Mouse (Mus musculus): ENCODE measurements around the gene Sft2d2.

Sft2d2 gene

GRCm38 (mm10) chr1:165193880-165194661, at the start of gene Sft2d2:
Sft2d2 (minus strand) TSS chr1:165194438.
- DNase-seq (ENCODE audit: low spot score): peak; percentile 82

- DNase-seq (ENCODE audit: low spot score): peak; percentile 97
Observed at GRCm38 (mm10) chr1:165236321-165237298, 42.4 kb upstream of the Sft2d2 start, which contains the start of gene Tiprl. Tiprl (minus strand) TSS chr1:165236996.

GRCm38 (mm10) chr1:165235846-165236245, 41.6 kb upstream of the Sft2d2 start:
- no peak for DNase-seq (ENCODE audit: low spot score)

GRCm38 (mm10) chr1:165233806-165234205, 39.6 kb upstream of the Sft2d2 start:
- no peak for DNase-seq (ENCODE audit: low spot score)

GRCm38 (mm10) chr1:165230691-165231090, 36.5 kb upstream of the Sft2d2 start:
- DNase-seq (ENCODE audit: low spot score): no peak

- DNase-seq (ENCODE audit: low spot score): no peak
Observed at GRCm38 (mm10) chr1:165229577-165229976, 35.3 kb upstream of the Sft2d2 start.

GRCm38 (mm10) chr1:165217023-165217589, 22.9 kb upstream of the Sft2d2 start:
- no peak for DNase-seq (ENCODE audit: low spot score)

- DNase-seq (ENCODE audit: low spot score): no peak
Observed at GRCm38 (mm10) chr1:165215831-165216230, 21.6 kb upstream of the Sft2d2 start.

GRCm38 (mm10) chr1:165205591-165205990, 11.4 kb upstream of the Sft2d2 start:
- no peak for DNase-seq (ENCODE audit: low spot score)

GRCm38 (mm10) chr1:165203488-165204035, 9.3 kb upstream of the Sft2d2 start:
- no peak for DNase-seq (ENCODE audit: low spot score)

GRCm38 (mm10) chr1:165201445-165202012, 7.3 kb upstream of the Sft2d2 start:
- no peak for DNase-seq (ENCODE audit: low spot score)

GRCm38 (mm10) chr1:165200748-165201147, 6.5 kb upstream of the Sft2d2 start:
- no peak for DNase-seq (ENCODE audit: low spot score)

GRCm38 (mm10) chr1:165199639-165200038, 5.4 kb upstream of the Sft2d2 start:
- no peak for DNase-seq (ENCODE audit: low spot score)

- DNase-seq (ENCODE audit: low spot score): no peak
Observed at GRCm38 (mm10) chr1:165198951-165199350, 4.7 kb upstream of the Sft2d2 start.

GRCm38 (mm10) chr1:165197875-165198274, 3.6 kb upstream of the Sft2d2 start:
- no peak for DNase-seq (ENCODE audit: low spot score)

GRCm38 (mm10) chr1:165195396-165195960, 1.2 kb upstream of the Sft2d2 start:
- DNase-seq (ENCODE audit: low spot score): no peak

GRCm38 (mm10) chr1:165194662-165195013, 400 bp upstream of the Sft2d2 start:
- no peak for DNase-seq (ENCODE audit: low spot score)

- no peak for DNase-seq (ENCODE audit: low spot score)
Observed at GRCm38 (mm10) chr1:165193426-165193825, 812 bp downstream of the Sft2d2 start.

- DNase-seq (ENCODE audit: low spot score): no peak
Observed at GRCm38 (mm10) chr1:165192714-165193264, 1.4 kb downstream of the Sft2d2 start.

- DNase-seq (ENCODE audit: low spot score): no peak
Observed at GRCm38 (mm10) chr1:165192102-165192501, 2.1 kb downstream of the Sft2d2 start.

- no peak for DNase-seq (ENCODE audit: low spot score)
Observed at GRCm38 (mm10) chr1:165191611-165192010, 2.6 kb downstream of the Sft2d2 start.

Data from embryo, embryonic 10 days (tissue).